Mouse (Mus musculus) midbrain, embryonic 14.5 days (tissue): ENCODE data around the gene Aqp11. TPM values are rescaled to one million over a fixed set of nuclear protein-coding genes. Genes with fewer than 3 reads are reported as not detected.
A peak's percentile ranks its signal among the peaks of the same experiment; 100 is the strongest.

Experiments used
- ATAC-seq: fragments of 200-750 bp; cut with Nextera tagmentation; 2 replicates; pipeline ENCODE4 v1.8.0; 2017; ENCODE audit warnings: moderate number of reproducible peaks, moderate library complexity; ENCODE audit not compliant: low FRiP score, low TSS enrichment
- DNase-seq: peaks from one replicate; pipeline ENCODE4 v3.0.0-alpha.2; 2015
- H3K27ac ChIP-seq: fragments of 300-500 bp; sonication (generic); replicated peaks from 2 replicates; pipeline ENCODE4 v1.5.1; 2014; ENCODE audit warnings: mild to moderate bottlenecking, low read depth, low read length, moderate library complexity
- H3K27me3 ChIP-seq: fragments of 300-500 bp; sonication (generic); 2 replicates; pipeline ENCODE4 v1.6.1; 2014; ENCODE audit warnings: low read length, control low read depth, mixed read lengths; ENCODE audit not compliant: control insufficient read depth, insufficient read depth
- H3K36me3 ChIP-seq: fragments of 300-500 bp; sonication (generic); 2 replicates; pipeline ENCODE4 v1.6.1; 2014; ENCODE audit warnings: low read length, control low read depth; ENCODE audit not compliant: control insufficient read depth, insufficient read depth
- H3K4me1 ChIP-seq: fragments of 300-500 bp; sonication (generic); 2 replicates; pipeline ENCODE4 v1.6.1; 2014; ENCODE audit warnings: mild to moderate bottlenecking, antibody characterized with exemption, low read length, control low read depth; ENCODE audit not compliant: control insufficient read depth, insufficient read depth
- H3K4me2 ChIP-seq: fragments of 300-500 bp; sonication (generic); 2 replicates; pipeline ENCODE4 v1.6.1; 2014; ENCODE audit warnings: mild to moderate bottlenecking, low read length, moderate library complexity
- H3K4me3 ChIP-seq: fragments of 300-500 bp; sonication (generic); replicated peaks from 2 replicates; pipeline ENCODE4 v1.5.1; 2014; ENCODE audit warnings: low read depth, low read length
- H3K9ac ChIP-seq: fragments of 300-500 bp; sonication (generic); replicated peaks from 2 replicates; pipeline ENCODE4 v1.6.1; 2014; ENCODE audit warnings: mild to moderate bottlenecking, low read length, moderate library complexity
- H3K9me3 ChIP-seq: fragments of 300-500 bp; sonication (generic); 2 replicates; pipeline ENCODE4 v1.6.1; 2016; ENCODE audit warnings: low read length, control low read depth, mixed read lengths; ENCODE audit not compliant: control insufficient read depth
- WGBS: fragments of 180-500 bp; shearing (Covaris S2); extraction: QIAGEN DNeasy Blood & Tissue Kit; methylation state at CpG from one replicate; pipeline ENCODE4 v1.1.7; 2014; 5-methylcytosine and 5-hydroxymethylcytosine counted together
- polyA plus RNA-seq: library from polyadenylated mRNA; unstranded; fragments of >200 nt; fragmentation: Nextera tagmentation; extraction: Ambion mirVana; gene quantifications from 2 replicates; pipeline ENCODE4 v1.2.1, GENCODE M21; 2014

Aqp11 gene
- 17.2 and 18.5 TPM in 2 replicates for polyA plus RNA-seq

DNA sequence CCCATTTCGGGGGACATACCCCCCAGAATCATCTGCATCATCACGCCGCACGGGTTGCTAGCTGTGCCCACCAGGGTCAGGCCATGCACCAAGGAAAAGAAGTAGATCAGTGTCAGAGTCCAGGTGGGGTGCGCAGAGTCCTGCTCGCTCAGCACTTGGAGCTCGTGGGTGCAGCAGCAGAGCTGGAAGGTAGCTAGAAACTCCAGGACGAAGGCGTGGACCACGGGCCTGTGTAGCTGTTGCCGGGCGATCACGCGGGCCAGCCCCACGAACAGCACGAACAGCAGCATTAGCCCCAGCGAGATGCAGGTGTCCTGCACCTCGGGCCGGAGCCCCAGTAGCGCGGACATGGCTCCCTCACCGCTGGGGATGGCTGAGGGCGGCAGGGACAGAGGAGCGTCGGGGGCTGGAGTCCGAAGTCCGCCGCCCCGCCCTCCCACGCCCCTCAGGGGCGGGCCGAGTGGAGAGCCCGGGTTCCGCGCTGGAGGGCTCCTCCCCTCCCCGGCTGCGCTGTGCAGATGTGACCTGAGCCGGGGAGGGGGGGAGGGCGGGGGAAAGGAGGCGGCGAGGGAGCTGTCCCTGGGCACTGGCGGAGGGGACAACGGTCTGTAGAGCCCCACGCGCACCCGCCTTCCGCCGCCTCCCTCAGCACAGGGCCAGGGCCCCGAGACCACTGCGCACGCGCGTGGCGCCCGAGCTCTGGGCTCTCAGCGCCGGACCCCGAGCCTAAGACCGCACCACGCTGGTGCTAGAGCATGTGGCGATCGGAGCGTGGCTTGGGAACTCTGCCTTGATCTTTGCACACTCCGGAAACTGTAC, at the start of gene Aqp11:
Aqp11 (minus strand) TSS at position 652 of the 819 bp plus-strand sequence.
- Histone ChIP-seq H3K4me1 (no peaks in the 10 kb centered on the region; the same call in 1 of the 2 replicates), H3K9ac (peak within 1 kb of the TSS; percentile 78)
- DNase-seq = peak; percentile 90

DNA sequence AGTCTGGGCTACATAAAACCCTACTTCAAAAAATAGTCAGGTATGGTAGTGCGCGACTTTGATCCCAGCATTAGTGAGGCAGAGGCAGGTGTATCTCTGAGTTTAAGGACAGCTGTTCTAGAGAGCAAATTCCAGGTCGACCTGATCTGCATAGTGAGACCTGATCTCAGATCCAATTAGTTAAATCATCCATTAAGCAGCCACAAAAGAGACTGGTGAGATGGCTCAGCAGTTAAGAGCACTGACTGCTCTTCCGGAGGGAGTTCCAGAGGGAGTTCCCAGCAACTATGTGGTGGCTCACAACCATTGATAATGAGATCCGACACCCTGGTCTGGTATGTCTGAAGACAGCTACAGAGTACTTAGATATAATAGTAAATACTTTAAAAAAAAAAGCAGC, 45.4 kb upstream of the Aqp11 start:
- Histone ChIP-seq H3K9ac (no peak overlapping the region), H3K4me1 (0 out of 2 replicates have a peak, but pooled peaks cover 3% of the 10 kb centered on the region), H3K4me3 (no peak overlapping the region), H3K27me3 (no peaks in the 10 kb centered on the region), H3K9me3 (no peaks in the 10 kb centered on the region), H3K36me3 (no peaks in the 10 kb centered on the region), H3K4me2 (no peak overlapping the region), H3K27ac (no peak overlapping the region)
- 62% methylated on average over 5 of the region's 5 CpGs for WGBS
- no peak for ATAC-seq
- DNase-seq = no peak

More for the DNA sequence above, at the start of gene Aqp11:
- H3K27me3 ChIP-seq = no peaks in the 10 kb centered on the region
- peak within 1 kb of the TSS; percentile 45; the same call in 1 of the 2 replicates for H3K27ac ChIP-seq
- H3K4me3 ChIP-seq = peak within 1 kb of the TSS; percentile 63
- under 1% methylated on average over 53 of the region's 64 CpGs for WGBS
- H3K36me3 ChIP-seq = no peaks in the 10 kb centered on the region
- ATAC-seq = peak; percentile 92
- no peaks in the 10 kb centered on the region for H3K9me3 ChIP-seq
- peak within 1 kb of the TSS; percentile 96 for H3K4me2 ChIP-seq

DNA sequence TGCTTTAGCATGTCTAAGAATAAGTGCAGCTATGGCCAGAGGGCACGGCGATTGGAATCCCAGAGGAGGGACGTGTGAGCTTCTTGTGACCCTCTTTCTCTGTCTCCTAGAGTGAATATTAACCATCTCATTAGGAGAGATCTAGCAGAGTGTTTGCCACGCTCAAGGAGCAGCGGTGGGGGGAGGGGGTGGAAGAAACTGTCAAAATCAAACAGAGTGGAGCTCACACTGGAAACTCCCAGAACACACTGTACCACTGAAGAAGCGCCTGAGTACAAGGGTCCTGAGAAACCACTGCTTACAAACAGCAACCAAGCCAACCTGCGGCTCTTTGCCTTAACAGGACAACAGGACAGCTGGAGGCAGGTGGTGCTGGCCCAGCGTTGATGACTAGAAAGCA, 43.4 kb upstream of the Aqp11 start:
- DNase-seq (no peak), ATAC-seq (no peak)
- 65% methylated on average over 8 of the region's 8 CpGs for WGBS
- Histone ChIP-seq H3K4me3 (no peak overlapping the region), H3K27ac (no peak overlapping the region), H3K9me3 (no peaks in the 10 kb centered on the region), H3K4me2 (no peak overlapping the region), H3K4me1 (no peaks in the 10 kb centered on the region), H3K36me3 (no peaks in the 10 kb centered on the region), H3K27me3 (no peaks in the 10 kb centered on the region), H3K9ac (no peak overlapping the region)

DNA sequence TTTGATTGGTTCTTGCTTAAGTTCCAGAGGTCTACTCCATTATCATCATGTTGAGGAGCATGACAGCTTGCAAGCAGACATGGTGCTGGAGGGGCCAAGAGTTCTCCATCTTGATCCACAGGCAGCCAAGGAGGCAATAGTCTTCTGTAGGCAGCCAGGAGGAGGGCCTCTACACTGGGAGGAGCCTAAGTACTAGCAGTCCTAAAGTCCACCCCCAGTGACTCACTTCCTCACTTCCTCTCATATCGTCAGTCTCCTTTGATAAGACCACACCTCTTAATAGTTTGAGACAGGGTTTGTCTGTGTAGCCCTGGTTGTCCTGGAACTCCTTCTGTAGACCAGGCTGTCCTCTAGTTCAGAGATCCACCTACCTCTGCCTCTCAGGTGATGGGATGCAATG, 42.7 kb upstream of the Aqp11 start:
- H3K4me1 ChIP-seq = no peaks in the 10 kb centered on the region
- DNase-seq (no peak), ATAC-seq (no peak)
- H3K36me3 ChIP-seq = no peaks in the 10 kb centered on the region
- no peaks in the 10 kb centered on the region for H3K9me3 ChIP-seq
- 97% methylated on average over 1 of the region's 1 CpGs for WGBS
- no peak overlapping the region for H3K4me2 ChIP-seq
- H3K27me3 ChIP-seq = no peaks in the 10 kb centered on the region
- H3K9ac ChIP-seq = no peak overlapping the region
- H3K27ac ChIP-seq = no peak overlapping the region
- H3K4me3 ChIP-seq = no peak overlapping the region

DNA sequence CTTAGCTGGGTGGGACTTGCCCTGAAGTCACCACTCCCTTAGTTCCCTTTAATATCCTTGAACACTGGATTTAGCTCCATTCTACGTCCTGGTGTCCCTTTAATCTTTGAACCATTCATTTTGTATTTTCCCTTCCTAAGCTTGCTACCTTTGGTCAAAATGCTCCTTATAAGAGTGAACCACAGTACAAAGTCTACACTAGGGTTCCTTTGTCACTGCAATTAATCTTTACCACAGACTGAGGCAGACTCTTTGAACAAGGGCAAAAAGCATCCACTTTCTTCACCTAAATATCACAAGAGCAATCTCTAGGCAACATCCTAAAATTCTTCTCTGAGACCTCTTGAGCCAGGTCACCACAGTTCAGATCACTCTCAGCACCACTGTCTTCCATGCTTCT, 42.1 kb upstream of the Aqp11 start:
- DNase-seq (no peak), ATAC-seq (no peak)
- H3K27ac ChIP-seq = no peak overlapping the region
- H3K9ac ChIP-seq = no peak overlapping the region
- H3K36me3 ChIP-seq = no peaks in the 10 kb centered on the region
- no peaks in the 10 kb centered on the region for H3K4me1 ChIP-seq
- H3K27me3 ChIP-seq = no peaks in the 10 kb centered on the region
- no peak overlapping the region for H3K4me2 ChIP-seq
- WGBS = 80% methylated on average over 1 of the region's 1 CpGs
- H3K4me3 ChIP-seq = no peak overlapping the region
- no peaks in the 10 kb centered on the region for H3K9me3 ChIP-seq

DNA sequence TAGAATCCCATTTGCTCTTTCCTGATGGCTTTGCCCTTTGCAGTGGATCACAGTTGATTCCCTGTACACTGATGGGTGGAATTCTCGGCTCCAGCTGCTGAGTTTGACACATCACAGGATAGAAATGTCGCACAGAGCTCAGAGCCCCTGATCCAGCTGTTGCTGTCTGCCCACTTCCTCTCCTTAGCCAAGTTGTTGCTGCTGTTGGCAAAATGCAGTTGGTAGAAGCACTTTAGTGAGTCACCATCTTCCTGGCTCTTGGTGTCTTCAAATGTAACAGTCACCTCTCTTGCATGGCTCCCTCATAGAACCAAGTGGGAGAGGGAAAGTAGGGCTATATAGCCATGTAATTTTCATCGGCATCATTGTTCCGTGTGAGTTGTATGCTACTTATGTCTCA, 39.1 kb upstream of the Aqp11 start:
- H3K9me3 ChIP-seq = no peaks in the 10 kb centered on the region
- WGBS = 92% methylated on average over 4 of the region's 4 CpGs
- no peak for ATAC-seq

DNA sequence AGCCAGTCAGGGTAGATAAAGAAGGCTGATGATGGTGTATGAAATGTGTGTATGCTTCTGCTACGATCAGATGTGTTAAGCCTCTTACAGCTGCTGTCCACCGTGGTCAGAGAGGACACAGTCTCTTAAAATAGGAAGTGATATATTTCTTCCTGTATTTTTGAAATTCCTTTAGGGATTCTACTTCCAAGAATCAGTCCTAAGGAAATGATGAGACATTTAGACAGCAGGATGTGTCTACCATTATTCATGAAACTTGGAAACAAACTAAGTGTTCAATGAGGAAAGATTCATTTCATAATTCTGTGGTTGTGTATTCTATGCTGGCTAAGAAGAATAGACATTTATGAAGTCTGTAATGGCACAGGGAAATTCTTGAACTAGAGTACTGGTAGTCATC, 37.8 kb upstream of the Aqp11 start:
- Histone ChIP-seq H3K27me3 (no peaks in the 10 kb centered on the region), H3K27ac (no peak overlapping the region), H3K4me3 (no peak overlapping the region), H3K36me3 (no peaks in the 10 kb centered on the region), H3K9ac (no peak overlapping the region), H3K4me1 (no peaks in the 10 kb centered on the region), H3K4me2 (no peak overlapping the region), H3K9me3 (no peaks in the 10 kb centered on the region)
- ATAC-seq (no peak), DNase-seq (no peak)
- 78% methylated on average over 2 of the region's 2 CpGs for WGBS

More for the DNA sequence above, 39.1 kb upstream of the Aqp11 start:
- Histone ChIP-seq H3K4me1 (no peaks in the 10 kb centered on the region), H3K4me3 (no peak overlapping the region), H3K4me2 (no peak overlapping the region), H3K27me3 (no peaks in the 10 kb centered on the region), H3K27ac (no peak overlapping the region), H3K36me3 (no peaks in the 10 kb centered on the region), H3K9ac (no peak overlapping the region)
- no peak for DNase-seq

DNA sequence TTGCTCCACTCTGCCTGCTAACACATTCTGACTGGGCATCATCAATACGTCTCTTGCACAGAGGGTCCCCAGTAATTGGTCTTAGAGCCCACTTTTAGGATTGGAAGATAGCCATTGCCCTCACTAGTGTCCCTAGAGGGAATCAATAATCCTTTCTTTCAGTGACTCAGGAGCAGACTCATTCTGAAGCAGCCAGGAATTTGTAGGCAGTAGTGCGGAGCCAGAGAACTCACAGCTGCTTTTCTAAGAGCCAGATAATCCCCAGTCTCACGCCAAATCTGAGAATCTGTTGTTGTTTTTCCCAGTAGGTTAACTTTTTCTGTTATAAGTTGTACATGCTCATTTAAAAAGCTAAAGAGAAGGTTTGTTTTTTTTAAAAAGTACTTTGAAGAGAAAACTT, 37.3 kb upstream of the Aqp11 start:
- DNase-seq = peak; percentile 26
- 12% methylated on average over 3 of the region's 3 CpGs for WGBS

More for the DNA sequence above, 37.3 kb upstream of the Aqp11 start:
- H3K4me2 ChIP-seq = no peak overlapping the region
- no peak overlapping the region for H3K27ac ChIP-seq
- ATAC-seq = no peak
- H3K9ac ChIP-seq = no peak overlapping the region
- no peaks in the 10 kb centered on the region for H3K36me3 ChIP-seq
- no peak overlapping the region for H3K4me3 ChIP-seq
- no peaks in the 10 kb centered on the region for H3K9me3 ChIP-seq
- no peaks in the 10 kb centered on the region for H3K4me1 ChIP-seq
- H3K27me3 ChIP-seq = no peaks in the 10 kb centered on the region
